Comparison of ENCODE assay signal across 27 mouse cellular contexts in genomic region chr4:131435222-131435621, GRCm38 (mm10).
"Had no signal": no experiment of that assay in that cellular context is flagged by ENCODE, and none has a peak within 500 bp of the region (broad histone marks: within the 10 kb centered on the region; RNA-seq: fewer than 3 reads in every experiment).

No protein-coding gene starts in this region.

- DNase-seq: gastrocnemius, adult 2 months; gastrocnemius, postnatal 10 days; gastrocnemius, postnatal 25 days; heart, adult 18-20 months; heart, postnatal 10 days; heart, postnatal 4 days; kidney, adult 18-20 months; kidney, adult 8-10 months; kidney, postnatal 14 days; kidney, postnatal 36 days; layer of hippocampus, adult 9-11 months; layer of hippocampus, postnatal 36 days; left cerebral cortex, postnatal 4 days had no signal

- H3K36me3 ChIP-seq: heart, embryonic 10.5 days; heart, embryonic 12.5 days; hindbrain, embryonic 10.5 days; hindbrain, embryonic 12.5 days; intestine, embryonic 15.5 days; kidney, embryonic 15.5 days; limb, embryonic 12.5 days; liver, embryonic 12.5 days had no signal

- H3K4me1 ChIP-seq: heart, embryonic 12.5 days; intestine, embryonic 15.5 days; liver, embryonic 12.5 days had no signal

- H3K9ac ChIP-seq: heart, embryonic 12.5 days; hindbrain, embryonic 12.5 days; hindbrain, embryonic 14.5 days; intestine, embryonic 15.5 days; kidney, embryonic 15.5 days; limb, embryonic 12.5 days; liver, embryonic 12.5 days; liver, embryonic 14.5 days had no signal

- H3K4me2 ChIP-seq: heart, embryonic 12.5 days; hindbrain, embryonic 12.5 days; hindbrain, embryonic 14.5 days; intestine, embryonic 15.5 days; kidney, embryonic 15.5 days; limb, embryonic 12.5 days; liver, embryonic 12.5 days had no signal

- H3K4me3 ChIP-seq: gastrocnemius, adult 2 months; heart, embryonic 10.5 days; heart, embryonic 12.5 days; hindbrain, embryonic 10.5 days; hindbrain, embryonic 12.5 days; intestine, embryonic 15.5 days; kidney, embryonic 15.5 days; limb, embryonic 12.5 days; liver, embryonic 12.5 days had no signal

- H3K27me3 ChIP-seq: hindbrain, embryonic 12.5 days; intestine, embryonic 15.5 days; kidney, embryonic 15.5 days; liver, embryonic 12.5 days had no signal

- ATAC-seq: hindbrain, embryonic 16.5 days; inflammation-experienced regulatory T-cells, adult 6 months; intestine, embryonic 15.5 days; intestine, postnatal 0 days; liver, embryonic 12.5 days had no signal

- H3K9me3 ChIP-seq: heart, embryonic 10.5 days; heart, embryonic 12.5 days; hindbrain, embryonic 10.5 days; hindbrain, embryonic 12.5 days; intestine, embryonic 15.5 days; kidney, embryonic 15.5 days; limb, embryonic 12.5 days; liver, embryonic 12.5 days had no signal

- H3K27ac ChIP-seq: gastrocnemius, adult 2 months; heart, embryonic 10.5 days; hindbrain, embryonic 10.5 days; hindbrain, embryonic 12.5 days; hindbrain, embryonic 14.5 days; intestine, embryonic 15.5 days; kidney, embryonic 15.5 days; kidney, postnatal 0 days; limb, embryonic 12.5 days; liver, embryonic 12.5 days; liver, embryonic 14.5 days had no signal
